Mouse (Mus musculus) skeletal muscle tissue, adult 2 months (tissue): ENCODE results near the gene Atp13a3.
"Not testable (repeated sequence)": the region's sequence is repeated elsewhere in the genome, so short reads cannot be mapped to it uniquely, and the experiment has no call there.

Experiments used
- DNase-seq: peaks from one replicate; pipeline ENCODE4 v3.0.0-alpha.2; 2012; ENCODE audit warnings: low read depth, low spot score

Gene Atp13a3

GRCm38 (mm10) chr16:30353489-30353888 is 52.3 kb downstream of the Atp13a3 start:
- not testable (repeated sequence) for DNase-seq

GRCm38 (mm10) chr16:30314236-30314635 is 91.5 kb downstream of the Atp13a3 start:
- no peak for DNase-seq

GRCm38 (mm10) chr16:30310647-30311046 is 95.1 kb downstream of the Atp13a3 start, which contains the start of gene Gp5:
Gene Gp5, minus strand, starts transcription at chr16:30310779.
- DNase-seq, result no peak

- DNase-seq, result no peak
Observed at GRCm38 (mm10) chr16:30310171-30310515, 95.6 kb downstream of the Atp13a3 start.

GRCm38 (mm10) chr16:30309395-30310170 is 96.2 kb downstream of the Atp13a3 start:
- no peak for DNase-seq

GRCm38 (mm10) chr16:30308616-30309394 is 97.0 kb downstream of the Atp13a3 start:
- peak; percentile 17 for DNase-seq

GRCm38 (mm10) chr16:30307961-30308615 is 97.7 kb downstream of the Atp13a3 start:
- DNase-seq, result no peak

GRCm38 (mm10) chr16:30307306-30307705 is 98.5 kb downstream of the Atp13a3 start:
- DNase-seq, result no peak

- DNase-seq, result no peak
Observed at GRCm38 (mm10) chr16:30306102-30306501, 99.7 kb downstream of the Atp13a3 start.

- DNase-seq, result no peak
Observed at GRCm38 (mm10) chr16:30304236-30304635, 101.5 kb downstream of the Atp13a3 start.

- DNase-seq, result no peak
Observed at GRCm38 (mm10) chr16:30303411-30303810, 102.4 kb downstream of the Atp13a3 start.

GRCm38 (mm10) chr16:30302686-30303085 is 103.1 kb downstream of the Atp13a3 start:
- DNase-seq, result no peak

- no peak for DNase-seq
Observed at GRCm38 (mm10) chr16:30299711-30300277, 106.0 kb downstream of the Atp13a3 start.

- DNase-seq, result no peak
Observed at GRCm38 (mm10) chr16:30297450-30297849, 108.3 kb downstream of the Atp13a3 start.

- no peak for DNase-seq
Observed at GRCm38 (mm10) chr16:30296601-30297275, 109.0 kb downstream of the Atp13a3 start.

GRCm38 (mm10) chr16:30295106-30295505 is 110.7 kb downstream of the Atp13a3 start:
- DNase-seq, result no peak

GRCm38 (mm10) chr16:30290436-30290835 is 115.3 kb downstream of the Atp13a3 start:
- no peak for DNase-seq

- no peak for DNase-seq
Observed at GRCm38 (mm10) chr16:30285701-30286100, 120.1 kb downstream of the Atp13a3 start.

- DNase-seq, result no peak
Observed at GRCm38 (mm10) chr16:30283743-30284337, 121.9 kb downstream of the Atp13a3 start.

GRCm38 (mm10) chr16:30282844-30283495 is 122.8 kb downstream of the Atp13a3 start, which contains the start of gene Lrrc15:
Gene Lrrc15, minus strand, starts transcription at chr16:30283256.
- no peak for DNase-seq
